Comparison of ENCODE assay signal across 8 mouse cellular contexts in genomic region chr17:88668452-88668851, GRCm38 (mm10). TPM values are rescaled to one million over a fixed set of nuclear protein-coding genes. Genes with fewer than 3 reads are reported as not detected.
DNase-seq lines count a peak whose midpoint lies in the region; ATAC-seq and TF ChIP-seq lines count a peak whose summit lies in the region.

Gtf2a1l (plus strand) TSS chr17:88668660.

- no peak within 1 kb of the TSS for H3K27ac ChIP-seq in cerebellum, adult 2 months (ENCODE audit: insufficient read depth, low read length)
- H3K27ac ChIP-seq in forebrain, embryonic 12.5 days, result no peak within 1 kb of the TSS
- H3K27ac ChIP-seq in intestine, postnatal 0 days (ENCODE audit: low read depth, low read length), result no peak within 1 kb of the TSS
- no peak within 1 kb of the TSS for H3K27ac ChIP-seq in limb, embryonic 15.5 days

- no peak within 1 kb of the TSS for H3K4me3 ChIP-seq in cerebellum, adult 2 months (replicated peaks; ENCODE audit: insufficient read depth, low read depth, low read length)
- no peak within 1 kb of the TSS for H3K4me3 ChIP-seq in forebrain, embryonic 12.5 days (replicated peaks)
- H3K4me3 ChIP-seq in intestine, postnatal 0 days (ENCODE audit: low read depth, low read length), result no peak within 1 kb of the TSS
- peak within 1 kb of the TSS; percentile 17 for H3K4me3 ChIP-seq in limb, embryonic 15.5 days

- no peak within 1 kb of the TSS for H3K9ac ChIP-seq in forebrain, embryonic 12.5 days
- no peak within 1 kb of the TSS for H3K9ac ChIP-seq in intestine, postnatal 0 days (ENCODE audit: low read depth, low read length)
- H3K9ac ChIP-seq in limb, embryonic 15.5 days, result no peak within 1 kb of the TSS

- H3K27me3 ChIP-seq in cerebellum, adult 2 months (ENCODE audit: control insufficient read depth, insufficient read depth, low read length), result no peaks in the 10 kb centered on the region; the same call in 1 of the 2 replicates
- peaks cover 46% of the 10 kb centered on the region for H3K27me3 ChIP-seq in forebrain, embryonic 12.5 days
- no peaks in the 10 kb centered on the region for H3K27me3 ChIP-seq in intestine, postnatal 0 days (replicated peaks; ENCODE audit: control insufficient read depth, insufficient read depth, low read length)
- no peaks in the 10 kb centered on the region for H3K27me3 ChIP-seq in limb, embryonic 15.5 days

- TF ChIP-seq POLR2A in cerebellum, adult 2 months (IDR thresholded peaks at IDR 0.05; ENCODE audit: borderline replicate concordance, insufficient read depth, low read length), result no peak

- peak within 1 kb of the TSS; percentile 21 for H3K4me2 ChIP-seq in forebrain, embryonic 12.5 days
- peak within 1 kb of the TSS; percentile 46 for H3K4me2 ChIP-seq in intestine, postnatal 0 days (replicated peaks; ENCODE audit: low read depth)
- H3K4me2 ChIP-seq in limb, embryonic 15.5 days, result peak within 1 kb of the TSS; percentile 42

- DNase-seq in cerebellum, adult 2 months, result peak; percentile 34 to 37
- no peak for DNase-seq in cerebellum, adult 9-10 months
- peak; percentile 58 for DNase-seq in adrenal gland, postnatal 10 days
- DNase-seq in naive thymus-derived CD4-positive, alpha-beta T cell, adult 2 months (ENCODE audit: low read depth), result peak; percentile 54
- DNase-seq in testis, postnatal 10 days (ENCODE audit: low spot score), result peak; percentile 59

- H3K4me1 ChIP-seq in cerebellum, adult 2 months (ENCODE audit: control insufficient read depth, insufficient read depth, low read length), result no peaks in the 10 kb centered on the region
- peaks cover 18% of the 10 kb centered on the region for H3K4me1 ChIP-seq in forebrain, embryonic 12.5 days
- 0 out of 2 replicates have a peak, but pooled peaks cover 4% of the 10 kb centered on the region for H3K4me1 ChIP-seq in intestine, postnatal 0 days (replicated peaks; ENCODE audit: control insufficient read depth, insufficient read depth, low read length)
- peaks cover 7% of the 10 kb centered on the region; the same call in 1 of the 2 replicates for H3K4me1 ChIP-seq in limb, embryonic 15.5 days

- no peaks in the 10 kb centered on the region for H3K9me3 ChIP-seq in forebrain, embryonic 12.5 days
- H3K9me3 ChIP-seq in intestine, postnatal 0 days (ENCODE audit: control insufficient read depth), result no peaks in the 10 kb centered on the region
- H3K9me3 ChIP-seq in limb, embryonic 15.5 days, result no peaks in the 10 kb centered on the region

- no peaks in the 10 kb centered on the region for H3K36me3 ChIP-seq in forebrain, embryonic 12.5 days (replicated peaks)
- no peaks in the 10 kb centered on the region for H3K36me3 ChIP-seq in intestine, postnatal 0 days (ENCODE audit: control insufficient read depth, insufficient read depth)
- H3K36me3 ChIP-seq in limb, embryonic 15.5 days, result no peaks in the 10 kb centered on the region

- ATAC-seq in forebrain, embryonic 12.5 days (ENCODE audit: low FRiP score), result peak; percentile 47; the same call in 1 of the 2 replicates
- no peak for ATAC-seq in intestine, postnatal 0 days
- ATAC-seq in limb, embryonic 15.5 days (ENCODE audit: insufficient number of reproducible peaks, low FRiP score, low TSS enrichment, low read depth), result no peak

- no peak for TF ChIP-seq CTCF in cerebellum, adult 2 months (IDR thresholded peaks at IDR 0.05; ENCODE audit: borderline replicate concordance, insufficient read depth, low read depth, low read length)
- peak; percentile 24; the same call in 1 of the 2 replicates for TF ChIP-seq CTCF in intestine, postnatal 0 days (IDR thresholded peaks at IDR 0.05; ENCODE audit: low read depth)

- 29% methylated on average over 21 of the region's 21 CpGs for WGBS in cerebellum, adult 2 months
- WGBS in forebrain, embryonic 12.5 days, result 38% methylated on average over 21 of the region's 21 CpGs
- WGBS in intestine, postnatal 0 days, result 24% methylated on average over 21 of the region's 21 CpGs
- 37% methylated on average over 21 of the region's 21 CpGs for WGBS in limb, embryonic 15.5 days

RNA-seq across cellular contexts. Expression of gene Gtf2a1l, which starts in this region (rescaled TPM):
- 0.16 TPM in 1 of 2 replicates, not detected in the other for polyA plus RNA-seq in cerebellum, adult 2 months (2012; rRNA removed)
- not detected for total RNA-seq in adrenal gland, postnatal 10 days (2021)
- polyA plus RNA-seq in forebrain, embryonic 12.5 days (2016; fragmentation: Nextera tagmentation; extraction: Ambion mirVana), result not detected in 2 replicates
- not detected in 2 replicates for polyA plus RNA-seq in intestine, postnatal 0 days (2015; fragmentation: Nextera tagmentation; extraction: Ambion mirVana)
- not detected in 2 replicates for polyA plus RNA-seq in limb, embryonic 15.5 days (2015; fragmentation: Nextera tagmentation; extraction: Ambion mirVana)

Comparison
In these comparisons a context has a peak if more than half of its experiments do, and no peak if none do; other contexts are left out.
1. Peak in DNase-seq in cerebellum, adult 2 months; RNA of the gene not detected or under 1 TPM.
2. Peak in DNase-seq in adrenal gland, postnatal 10 days; RNA of the gene not detected or under 1 TPM.
3. Peak in ATAC-seq and H3K4me2 ChIP-seq in forebrain, embryonic 12.5 days; RNA of the gene not detected or under 1 TPM.